Mouse (Mus musculus): Measurements from ENCODE around the gene Rpusd3.

The Rpusd3 gene

DNA sequence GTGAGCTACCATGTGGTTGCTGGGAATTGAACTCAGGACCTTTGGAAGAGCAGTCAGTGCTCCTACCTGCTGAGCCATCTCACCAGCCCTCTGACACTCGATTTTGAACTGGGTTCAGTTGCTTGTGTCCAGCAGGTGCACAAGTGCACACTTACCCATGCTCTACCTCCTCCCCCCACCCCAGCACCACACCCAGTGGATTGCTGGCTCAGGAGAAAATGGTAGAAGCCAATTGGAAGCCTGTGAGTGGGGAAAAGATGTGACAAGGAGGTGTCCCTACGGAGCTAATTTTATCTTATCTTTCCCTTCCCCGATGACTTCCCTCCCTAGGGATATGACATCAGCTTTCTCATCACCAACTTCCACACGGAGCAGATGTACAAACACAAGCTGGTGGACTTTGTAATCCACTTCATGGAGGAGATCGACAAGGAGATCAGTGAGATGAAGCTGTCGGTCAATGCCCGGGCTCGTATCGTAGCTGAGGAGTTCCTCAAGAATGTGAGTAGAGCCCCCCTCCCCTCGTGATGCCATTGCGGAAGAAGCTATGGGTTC is 33.9 kb downstream of the Rpusd3 start:
- DNase-seq (ENCODE audit: low spot score) = no peak

DNA sequence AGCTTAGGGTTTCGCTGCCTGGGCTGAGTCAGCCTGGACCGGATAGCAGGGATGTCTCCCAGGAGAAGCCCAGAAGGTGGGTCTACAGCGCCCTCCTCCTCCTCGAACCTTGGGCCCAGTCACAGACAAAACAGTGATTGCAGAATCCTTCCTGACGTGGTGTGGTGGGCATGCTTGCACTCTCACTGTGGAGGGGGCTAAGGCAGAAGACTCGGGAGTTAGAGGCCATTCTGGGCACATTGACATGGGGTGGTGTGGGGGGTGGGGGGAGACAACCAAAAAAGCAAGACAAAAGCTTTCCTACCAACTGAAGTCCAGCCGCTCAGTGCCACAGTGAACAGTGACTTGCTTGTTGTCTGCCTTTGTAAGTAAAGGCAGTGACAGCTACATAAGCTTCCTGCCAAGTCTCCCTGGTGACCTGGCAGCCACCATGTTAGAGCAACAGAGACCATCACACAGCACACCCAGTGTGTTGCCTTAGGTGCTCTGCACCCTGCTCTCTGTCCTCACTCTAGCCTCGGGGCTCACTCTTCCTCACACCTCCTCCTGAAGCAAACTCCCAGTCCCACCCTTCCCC is 34.7 kb downstream of the Rpusd3 start:
- DNase-seq (ENCODE audit: low spot score) = no peak

DNA sequence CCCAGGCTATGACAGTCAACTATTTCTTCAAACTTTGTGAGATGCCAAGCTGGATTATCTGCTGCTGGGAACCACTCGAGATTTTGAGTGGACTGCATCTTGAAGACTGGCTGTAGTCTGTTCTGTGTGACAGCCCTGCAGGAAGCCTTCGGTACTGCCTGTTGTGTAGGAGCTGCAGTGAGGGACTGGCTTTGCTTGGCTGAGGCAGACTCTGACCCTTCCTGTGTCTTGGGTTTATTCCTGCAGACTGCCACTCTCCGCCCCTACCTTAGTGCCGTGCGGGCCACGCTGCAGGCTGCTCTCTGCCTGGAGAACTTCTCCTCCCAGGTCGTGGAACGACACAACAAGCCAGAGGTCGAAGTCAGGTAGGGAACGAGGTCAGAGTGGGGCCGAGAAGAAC is 38.7 kb downstream of the Rpusd3 start:
- no peak for DNase-seq (ENCODE audit: low spot score)

DNA sequence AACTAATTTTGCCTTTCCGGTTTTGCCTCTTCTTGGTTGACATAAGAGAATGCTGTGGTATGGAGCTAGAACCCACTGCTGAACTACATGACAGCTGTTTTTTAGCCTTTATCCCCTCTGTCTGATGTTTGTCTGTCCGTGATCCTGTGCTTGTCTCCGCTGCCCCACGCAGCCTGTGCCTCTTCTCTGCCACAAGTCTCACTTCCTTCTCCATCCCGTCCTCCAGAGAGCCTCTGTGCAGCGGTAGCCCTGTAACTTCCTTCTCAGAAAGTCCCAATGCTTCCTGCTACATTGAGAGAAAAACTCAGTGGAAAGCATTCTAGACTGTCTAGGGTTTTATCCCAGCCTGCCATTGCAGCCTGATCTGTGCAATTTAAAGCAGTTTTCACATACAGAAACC is 39.9 kb downstream of the Rpusd3 start:
- no peak for DNase-seq (ENCODE audit: low spot score)

DNA sequence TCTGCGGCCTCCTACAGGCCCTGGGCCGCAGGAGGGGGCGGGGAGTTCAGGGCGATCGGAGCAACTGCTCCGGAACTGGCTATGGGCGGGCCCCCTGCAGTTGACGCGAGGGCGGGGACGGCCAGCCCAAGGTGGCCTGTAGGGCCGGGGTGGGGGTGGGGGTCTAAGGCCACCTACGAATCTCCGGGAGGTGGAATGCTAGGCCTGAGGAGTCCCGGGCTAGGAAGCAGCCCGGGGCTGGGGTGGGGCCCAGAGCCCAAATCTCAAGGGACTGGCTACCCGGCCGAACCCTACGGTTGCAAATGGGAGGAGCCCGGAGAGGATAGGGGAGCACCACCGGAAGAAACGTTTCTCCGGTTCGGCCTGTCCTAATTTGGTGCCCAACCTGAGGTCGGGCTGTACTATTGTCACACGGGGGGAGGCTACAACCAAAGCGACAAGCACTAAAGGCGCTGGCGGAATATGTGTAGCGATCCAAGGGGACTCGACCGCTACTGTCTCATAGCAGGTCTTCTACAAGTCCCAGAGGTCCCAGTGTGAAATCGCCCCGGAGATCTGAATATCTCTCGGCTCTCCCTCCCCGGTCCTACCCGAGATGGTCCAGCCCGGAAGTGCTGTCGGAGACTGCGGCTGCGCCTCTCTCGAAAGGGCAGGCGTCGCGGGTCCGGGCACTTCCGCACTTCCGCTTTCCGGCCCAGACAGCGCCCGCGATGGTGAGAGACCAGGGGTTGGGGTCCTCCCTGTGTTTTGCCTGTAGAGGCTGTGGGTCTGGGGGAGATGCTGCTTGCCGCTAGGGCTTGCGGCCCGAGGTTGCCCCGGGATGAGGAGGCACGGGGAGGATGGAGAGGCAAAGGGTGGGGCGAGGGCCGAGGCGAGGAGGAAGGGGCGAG is 41.4 kb downstream of the Rpusd3 start, which contains the start of the genes Tada3 and Arpc4:
TSS of gene Tada3 (minus strand) at position 388 of the 890 bp plus-strand sequence.
TSS of gene Arpc4 (plus strand) at position 620 of the 890 bp plus-strand sequence.
- peak; percentile 92 for DNase-seq (ENCODE audit: low spot score)

DNA sequence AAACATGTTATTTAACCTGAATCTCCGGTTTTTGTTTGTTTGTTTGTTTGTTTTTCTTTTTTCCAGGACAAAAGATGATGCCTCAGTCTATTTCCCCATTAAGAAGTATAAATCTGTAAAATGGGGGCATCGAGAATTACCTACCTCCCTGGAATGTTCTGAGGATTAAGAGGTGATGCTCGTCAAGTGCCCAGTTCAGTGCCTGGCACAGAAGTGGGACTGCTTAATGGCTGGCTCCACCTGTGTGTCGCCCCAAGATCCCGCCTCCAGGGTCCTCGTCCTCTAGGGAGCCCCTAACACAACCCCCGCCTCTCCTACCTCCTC is 42.0 kb downstream of the Rpusd3 start:
- no peak for DNase-seq (ENCODE audit: low spot score)

DNA sequence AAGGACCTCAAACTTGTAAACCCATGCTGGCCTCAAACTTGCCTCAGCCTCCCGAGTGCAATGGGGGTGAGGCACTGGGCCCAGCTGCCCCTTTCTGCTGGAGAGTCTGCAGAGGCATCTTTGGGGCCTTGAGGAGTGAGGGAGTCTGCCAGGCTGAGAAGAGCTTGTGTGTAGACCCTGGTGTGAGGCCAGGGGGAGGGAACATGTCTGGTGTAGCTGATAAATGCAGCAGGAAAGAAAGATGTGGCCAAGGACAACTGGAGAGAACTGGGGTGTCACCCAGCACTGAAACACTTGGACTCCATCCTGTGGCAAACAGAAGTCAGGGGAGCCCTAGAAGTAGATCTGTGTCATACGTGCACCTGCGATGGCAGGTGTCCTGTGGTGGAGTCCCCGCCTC is 45.6 kb downstream of the Rpusd3 start:
- no peak for DNase-seq (ENCODE audit: low spot score)

DNA sequence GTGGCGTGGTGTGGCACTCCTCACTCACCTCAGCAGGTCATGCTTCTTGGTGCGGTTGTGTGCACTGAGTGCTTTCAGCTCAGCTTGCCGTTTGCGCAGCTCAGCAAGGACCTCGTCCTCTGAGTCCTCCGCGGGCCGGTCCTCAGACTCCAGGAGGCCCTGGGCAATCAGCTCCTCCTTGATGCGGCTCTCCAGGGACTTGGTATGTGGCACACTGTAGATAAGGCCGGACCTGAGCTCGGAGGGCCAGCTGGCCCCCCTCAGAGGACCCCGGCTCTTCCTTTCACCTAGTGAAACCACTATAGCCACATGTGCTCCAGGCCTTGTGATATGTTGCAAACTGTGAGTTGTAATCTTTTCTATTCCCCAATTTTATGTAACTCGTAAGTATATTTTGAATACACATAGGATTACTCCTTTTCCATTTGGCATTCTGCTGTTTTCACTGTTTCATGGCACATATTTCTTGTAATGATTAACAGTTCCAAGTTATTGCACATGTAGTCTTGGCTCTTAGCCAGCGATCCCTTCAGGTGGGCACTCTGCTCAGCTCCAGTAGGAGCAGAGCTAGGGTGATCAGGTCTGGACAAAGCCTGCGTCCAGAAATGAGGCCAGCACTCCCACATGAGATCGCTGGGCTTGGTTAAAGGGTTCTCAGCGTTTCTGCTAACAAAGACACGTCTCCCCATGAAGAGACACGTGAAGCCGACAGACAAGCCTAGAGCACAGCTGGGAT is 48.8 kb downstream of the Rpusd3 start:
- DNase-seq (ENCODE audit: low spot score) = no peak

DNA sequence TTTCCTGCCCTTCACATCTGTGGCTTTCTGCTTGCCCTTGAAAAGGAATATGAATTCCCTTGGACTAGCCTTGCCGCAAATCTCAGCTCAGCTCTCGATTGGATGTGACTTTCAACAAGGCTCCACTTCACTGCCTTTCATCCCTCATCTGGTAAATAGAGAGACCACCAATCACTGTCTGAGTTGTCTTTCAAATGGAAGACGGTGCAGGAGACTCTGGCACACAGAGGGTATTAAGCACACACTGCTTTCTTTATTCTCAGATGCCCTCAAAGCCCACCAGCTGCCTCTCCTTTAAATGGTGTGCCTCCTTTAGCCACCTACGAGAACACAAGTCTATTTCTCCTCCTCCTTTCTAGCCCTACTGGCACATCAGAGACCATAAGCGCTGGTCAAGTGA is 50.6 kb downstream of the Rpusd3 start:
- DNase-seq (ENCODE audit: low spot score) = no peak

DNA sequence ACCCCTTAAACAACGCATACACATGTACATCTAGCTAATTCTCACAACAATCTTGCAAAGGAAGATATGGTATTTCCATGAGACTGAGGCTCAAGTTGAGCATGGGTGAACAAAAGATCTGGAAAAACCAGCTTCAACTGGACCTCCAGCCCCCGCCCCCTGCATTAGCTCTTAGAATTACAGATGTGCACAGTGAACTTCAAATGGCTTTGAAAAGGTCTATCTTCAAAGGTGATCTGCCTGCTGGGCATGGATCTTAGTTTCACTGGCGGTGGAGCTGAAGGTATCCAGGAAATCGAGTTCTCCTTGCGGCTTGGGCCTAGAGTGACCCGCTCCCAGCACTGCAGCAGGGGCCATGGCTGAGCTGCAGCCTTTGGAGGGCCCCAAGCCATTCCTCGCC is 51.0 kb downstream of the Rpusd3 start:
- no peak for DNase-seq (ENCODE audit: low spot score)

DNA sequence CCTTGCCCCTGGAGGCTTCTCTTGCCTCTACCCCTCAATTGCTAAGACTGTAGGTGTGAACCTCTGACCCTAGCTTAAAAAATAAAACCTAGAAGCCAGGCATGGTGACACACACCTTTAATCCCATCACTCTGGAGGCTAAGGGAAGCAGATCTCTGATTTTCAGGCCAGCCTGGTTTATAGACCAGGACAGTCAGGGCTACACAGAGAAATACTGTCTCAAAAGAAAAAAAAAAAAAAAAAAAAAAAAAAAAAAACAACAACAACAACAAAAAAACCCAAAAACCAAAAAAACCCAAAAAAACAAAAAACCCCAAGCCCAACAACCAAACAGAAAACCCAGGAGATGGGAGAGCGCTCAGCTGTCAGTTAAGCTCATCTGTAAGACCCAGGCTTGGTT is 51.6 kb downstream of the Rpusd3 start:
- DNase-seq (ENCODE audit: low spot score) = no peak

DNA sequence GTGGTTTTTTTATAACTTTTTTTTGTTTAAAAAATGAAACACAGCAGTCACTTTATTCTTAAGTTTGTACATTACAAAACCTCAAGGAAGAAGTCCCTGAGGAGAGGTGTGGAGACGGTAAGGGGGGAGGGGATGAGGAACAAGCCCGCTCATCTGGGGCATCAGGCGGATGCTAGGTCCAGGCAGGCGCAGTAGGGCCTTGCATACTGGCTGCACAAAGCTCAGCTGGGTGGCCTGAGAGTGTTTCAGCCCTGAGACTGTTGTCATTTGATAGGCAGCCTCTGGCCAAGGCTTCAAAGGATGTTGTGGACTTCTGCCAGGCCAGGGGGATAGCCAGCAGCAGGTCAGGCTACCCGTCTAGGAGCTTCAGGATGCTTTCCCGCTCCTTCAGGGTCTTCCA is 52.5 kb downstream of the Rpusd3 start:
- DNase-seq (ENCODE audit: low spot score) = no peak
